Mouse (Mus musculus): ENCODE results near the gene Cspg5. TPM values are rescaled to one million over a fixed set of nuclear protein-coding genes. Genes with fewer than 3 reads are reported as not detected.

Cspg5 gene
- polyA plus RNA-seq (2016; fragmentation: Nextera tagmentation; extraction: Ambion mirVana) = 2.1 and 2.3 TPM in 2 replicates

- peaks cover 62% of the 10 kb centered on the region for H3K27me3 ChIP-seq (replicated peaks; ENCODE audit: low read depth, poor library complexity, severe bottlenecking)
- peaks cover 40% of the 10 kb centered on the region for H3K36me3 ChIP-seq (replicated peaks)
- no peaks in the 10 kb centered on the region for H3K9me3 ChIP-seq
- no peak within 1 kb of the TSS for H3K27ac ChIP-seq (replicated peaks)
- DNase-seq (ENCODE audit: low spot score) = no peak
- peak within 1 kb of the TSS; percentile 78 for H3K4me3 ChIP-seq
- WGBS = 91% methylated on average over 7 of the region's 7 CpGs
- peaks cover 22% of the 10 kb centered on the region for H3K4me1 ChIP-seq
Observed at GRCm38 (mm10) chr9:110243221-110243833, at the start of gene Cspg5. TSS of gene Cspg5 (plus strand) at chr9:110243783.

- 92% methylated on average over 2 of the region's 2 CpGs for WGBS
Observed at GRCm38 (mm10) chr9:110199870-110200269, 43.7 kb upstream of the Cspg5 start.

GRCm38 (mm10) chr9:110205526-110206404 lies 37.8 kb upstream of the Cspg5 start:
- Histone ChIP-seq H3K4me3 (peak overlapping the region; percentile 23; the same call in 1 of the 2 replicates), H3K9me3 (no peaks in the 10 kb centered on the region), H3K36me3 (replicated peaks) (peaks cover 100% of the 10 kb centered on the region), H3K27me3 (replicated peaks; ENCODE audit: low read depth, poor library complexity, severe bottlenecking) (no peaks in the 10 kb centered on the region), H3K4me1 (peaks cover 25% of the 10 kb centered on the region), H3K27ac (replicated peaks) (peak overlapping the region; percentile 82)
- DNase-seq (ENCODE audit: low spot score) = peak; percentile 78
- 25% methylated on average over 15 of the region's 15 CpGs for WGBS

More at GRCm38 (mm10) chr9:110199870-110200269, 43.7 kb upstream of the Cspg5 start:
- no peaks in the 10 kb centered on the region for H3K27me3 ChIP-seq (replicated peaks; ENCODE audit: low read depth, poor library complexity, severe bottlenecking)
- H3K27ac ChIP-seq (replicated peaks) = no peak overlapping the region
- DNase-seq (ENCODE audit: low spot score) = no peak
- peaks cover 100% of the 10 kb centered on the region for H3K36me3 ChIP-seq (replicated peaks)
- H3K9me3 ChIP-seq = no peaks in the 10 kb centered on the region
- no peak overlapping the region for H3K4me3 ChIP-seq
- H3K4me1 ChIP-seq = peaks cover 3% of the 10 kb centered on the region

DNA sequence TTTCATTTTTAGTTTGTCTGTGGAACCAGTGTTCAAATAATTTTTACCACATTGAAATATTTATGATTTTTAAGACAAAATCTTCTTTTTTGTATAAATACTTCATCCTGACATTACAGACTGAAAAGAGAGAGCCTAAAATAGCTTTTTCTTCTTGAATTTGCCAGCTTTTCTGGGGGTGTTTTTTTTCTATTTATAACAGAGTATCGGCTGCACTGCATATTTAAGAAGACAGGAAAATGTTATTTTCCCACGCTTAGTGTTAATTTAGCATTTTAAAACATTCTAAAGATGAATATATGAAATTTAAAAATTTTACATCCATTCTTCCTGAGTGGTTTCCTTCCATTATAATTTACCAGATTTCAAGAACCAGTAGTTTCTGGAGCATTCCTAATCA lies 37.1 kb upstream of the Cspg5 start:
- Histone ChIP-seq H3K36me3 (replicated peaks) (peaks cover 100% of the 10 kb centered on the region), H3K27ac (replicated peaks) (peak overlapping the region; percentile 82), H3K27me3 (replicated peaks; ENCODE audit: low read depth, poor library complexity, severe bottlenecking) (no peaks in the 10 kb centered on the region), H3K9me3 (no peaks in the 10 kb centered on the region), H3K4me1 (peaks cover 25% of the 10 kb centered on the region), H3K4me3 (no peak overlapping the region)
- no peak for DNase-seq (ENCODE audit: low spot score)
- WGBS = 56% methylated on average over 2 of the region's 2 CpGs

DNA sequence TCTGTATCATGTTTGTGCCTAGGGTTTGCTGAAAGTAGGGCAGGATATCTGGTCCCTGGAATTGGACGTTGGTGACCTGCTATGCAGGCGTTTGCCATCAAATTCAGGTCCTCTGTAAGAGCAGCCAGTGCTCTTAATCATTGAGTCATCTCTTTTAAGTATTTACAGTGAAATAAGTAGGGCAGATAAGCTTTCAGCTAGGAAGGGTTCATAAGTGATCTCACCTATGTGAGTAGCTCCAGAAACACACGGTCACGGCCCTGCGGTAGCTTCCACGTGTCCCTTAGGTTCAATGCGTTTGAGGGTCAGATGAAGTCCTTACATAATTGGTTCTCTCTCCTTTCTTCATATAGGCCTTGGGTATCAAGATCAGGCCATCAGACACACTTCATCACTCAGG lies 35.3 kb upstream of the Cspg5 start:
- 73% methylated on average over 7 of the region's 7 CpGs for WGBS
- Histone ChIP-seq H3K9me3 (no peaks in the 10 kb centered on the region), H3K4me3 (no peak overlapping the region), H3K27ac (replicated peaks) (no peak overlapping the region), H3K36me3 (replicated peaks) (peaks cover 100% of the 10 kb centered on the region), H3K27me3 (replicated peaks; ENCODE audit: low read depth, poor library complexity, severe bottlenecking) (no peaks in the 10 kb centered on the region), H3K4me1 (peaks cover 25% of the 10 kb centered on the region)
- no peak for DNase-seq (ENCODE audit: low spot score)

GRCm38 (mm10) chr9:110208967-110209366 lies 34.6 kb upstream of the Cspg5 start:
- Histone ChIP-seq H3K27ac (replicated peaks) (no peak overlapping the region), H3K36me3 (replicated peaks) (peaks cover 100% of the 10 kb centered on the region)
- DNase-seq (ENCODE audit: low spot score) = no peak

DNA sequence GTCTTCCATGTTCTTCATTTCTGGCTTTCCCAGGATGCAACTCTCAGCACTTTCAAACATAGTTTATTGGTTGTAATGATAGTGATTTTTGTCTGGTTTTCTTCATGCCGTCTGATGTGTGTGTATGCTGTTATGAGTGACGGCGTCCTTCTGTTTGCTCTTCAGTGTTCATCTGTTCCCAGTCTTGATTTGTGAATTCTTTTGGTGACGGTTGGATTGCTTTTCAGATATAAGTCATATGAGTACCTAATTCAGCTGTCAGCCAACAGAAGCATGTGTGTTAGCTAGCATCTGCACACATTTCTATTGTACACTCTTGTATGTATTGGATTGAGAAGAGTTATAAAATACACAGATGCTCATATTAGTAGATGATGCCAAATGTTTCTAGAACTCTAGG lies 19.3 kb upstream of the Cspg5 start:
- DNase-seq (ENCODE audit: low spot score) = no peak
- peaks cover 100% of the 10 kb centered on the region for H3K36me3 ChIP-seq (replicated peaks)
- H3K4me3 ChIP-seq = no peak overlapping the region
- no peak overlapping the region for H3K27ac ChIP-seq (replicated peaks)
- no peaks in the 10 kb centered on the region for H3K27me3 ChIP-seq (replicated peaks; ENCODE audit: low read depth, poor library complexity, severe bottlenecking)
- no peaks in the 10 kb centered on the region for H3K9me3 ChIP-seq
- H3K4me1 ChIP-seq = no peaks in the 10 kb centered on the region
- WGBS = 95% methylated on average over 4 of the region's 4 CpGs

More at GRCm38 (mm10) chr9:110208967-110209366, 34.6 kb upstream of the Cspg5 start:
- WGBS = 85% methylated on average over 3 of the region's 3 CpGs
- H3K9me3 ChIP-seq = no peaks in the 10 kb centered on the region
- no peaks in the 10 kb centered on the region for H3K27me3 ChIP-seq (replicated peaks; ENCODE audit: low read depth, poor library complexity, severe bottlenecking)
- H3K4me3 ChIP-seq = no peak overlapping the region
- H3K4me1 ChIP-seq = peaks cover 25% of the 10 kb centered on the region

- Histone ChIP-seq H3K4me1 (no peaks in the 10 kb centered on the region), H3K27ac (replicated peaks) (no peak overlapping the region), H3K27me3 (replicated peaks; ENCODE audit: low read depth, poor library complexity, severe bottlenecking) (no peaks in the 10 kb centered on the region), H3K36me3 (replicated peaks) (peaks cover 100% of the 10 kb centered on the region), H3K9me3 (no peaks in the 10 kb centered on the region), H3K4me3 (no peak overlapping the region)
- WGBS = 93% methylated on average over 4 of the region's 4 CpGs
- DNase-seq (ENCODE audit: low spot score) = no peak
Observed at GRCm38 (mm10) chr9:110226191-110226590, 17.4 kb upstream of the Cspg5 start.

GRCm38 (mm10) chr9:110228671-110229070 lies 14.9 kb upstream of the Cspg5 start:
- WGBS = 90% methylated on average over 6 of the region's 6 CpGs
- Histone ChIP-seq H3K4me1 (no peaks in the 10 kb centered on the region), H3K36me3 (replicated peaks) (peaks cover 100% of the 10 kb centered on the region), H3K27ac (replicated peaks) (no peak overlapping the region), H3K9me3 (no peaks in the 10 kb centered on the region), H3K27me3 (replicated peaks; ENCODE audit: low read depth, poor library complexity, severe bottlenecking) (no peaks in the 10 kb centered on the region), H3K4me3 (no peak overlapping the region)
- DNase-seq (ENCODE audit: low spot score) = no peak

GRCm38 (mm10) chr9:110229112-110229511 lies 14.5 kb upstream of the Cspg5 start:
- H3K27me3 ChIP-seq (replicated peaks; ENCODE audit: low read depth, poor library complexity, severe bottlenecking) = no peaks in the 10 kb centered on the region
- H3K4me1 ChIP-seq = no peaks in the 10 kb centered on the region
- H3K36me3 ChIP-seq (replicated peaks) = peaks cover 100% of the 10 kb centered on the region
- H3K4me3 ChIP-seq = no peak overlapping the region
- no peaks in the 10 kb centered on the region for H3K9me3 ChIP-seq
- no peak overlapping the region for H3K27ac ChIP-seq (replicated peaks)
- no peak for DNase-seq (ENCODE audit: low spot score)
- WGBS = 98% methylated on average over 1 of the region's 1 CpGs

DNA sequence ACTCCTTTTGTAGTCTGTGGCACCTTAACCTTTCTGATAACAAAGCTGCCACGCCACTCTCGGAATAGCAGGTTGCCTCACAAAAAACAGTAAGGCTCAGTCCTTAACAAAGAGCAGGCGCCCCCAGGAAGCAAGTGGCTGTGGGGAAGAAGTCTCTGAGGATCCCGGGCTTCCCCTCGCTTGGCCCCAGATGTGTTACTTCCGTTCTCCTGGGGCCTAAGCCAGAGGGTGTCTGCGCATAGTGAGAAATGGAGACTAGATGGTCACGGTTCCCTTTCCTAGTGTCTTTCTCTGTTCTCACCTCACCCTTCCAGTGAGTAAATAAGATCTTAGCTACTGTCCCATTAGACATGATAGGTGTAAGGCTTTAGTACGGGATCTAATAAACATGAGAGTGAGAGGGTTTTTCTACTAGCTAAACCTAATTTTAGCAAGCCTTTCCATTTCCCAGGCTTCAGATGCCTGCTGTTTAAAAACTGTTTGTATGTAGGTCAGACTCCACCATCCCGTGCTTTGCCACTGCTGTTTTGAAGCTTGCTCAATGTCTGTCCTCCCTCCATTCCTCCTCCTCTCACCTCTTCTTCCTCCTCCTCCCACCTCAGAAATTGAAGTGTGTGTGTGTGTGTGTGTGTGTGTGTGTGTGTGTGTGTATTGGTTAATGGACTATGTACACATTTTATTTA lies 13.9 kb upstream of the Cspg5 start:
- Histone ChIP-seq H3K4me3 (no peak overlapping the region), H3K27me3 (replicated peaks; ENCODE audit: low read depth, poor library complexity, severe bottlenecking) (no peaks in the 10 kb centered on the region), H3K36me3 (replicated peaks) (peaks cover 100% of the 10 kb centered on the region), H3K27ac (replicated peaks) (no peak overlapping the region), H3K4me1 (no peaks in the 10 kb centered on the region), H3K9me3 (no peaks in the 10 kb centered on the region)
- WGBS = 89% methylated on average over 10 of the region's 10 CpGs
- DNase-seq (ENCODE audit: low spot score) = no peak

DNA sequence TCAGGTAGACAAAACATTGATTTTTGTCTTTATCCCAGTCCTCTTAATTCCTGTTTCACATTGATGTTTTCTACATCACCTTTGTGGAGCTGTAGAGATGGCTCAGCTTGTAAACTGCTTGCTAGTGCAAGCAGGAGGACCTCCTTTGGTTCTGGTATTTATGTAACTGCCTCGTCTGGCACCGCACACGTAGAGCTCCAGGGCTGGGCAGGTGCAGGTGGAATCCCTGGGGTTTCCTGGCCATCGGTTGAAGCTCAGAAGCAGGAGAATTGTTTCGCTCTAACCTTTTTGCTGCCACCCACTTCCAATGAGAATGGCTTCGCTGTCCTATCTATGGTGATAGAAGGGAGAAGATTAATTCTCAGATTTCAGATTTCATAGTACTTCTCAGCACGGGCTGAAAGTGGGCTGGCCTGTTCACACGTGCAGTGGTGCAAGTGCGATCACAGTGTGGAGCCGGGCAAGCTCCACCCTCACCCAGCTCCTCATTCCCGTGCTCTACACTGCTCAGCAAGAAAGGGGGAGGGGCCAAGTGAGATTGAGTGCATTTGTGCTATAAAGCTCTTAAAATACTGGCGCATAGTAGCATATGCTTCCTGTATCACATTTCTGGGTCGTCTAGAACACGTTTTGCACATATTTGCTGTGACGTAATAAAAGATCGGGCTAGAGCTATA lies 13.1 kb upstream of the Cspg5 start:
- Histone ChIP-seq H3K4me1 (no peaks in the 10 kb centered on the region), H3K27me3 (replicated peaks; ENCODE audit: low read depth, poor library complexity, severe bottlenecking) (no peaks in the 10 kb centered on the region), H3K4me3 (no peak overlapping the region), H3K9me3 (no peaks in the 10 kb centered on the region), H3K36me3 (replicated peaks) (peaks cover 100% of the 10 kb centered on the region), H3K27ac (replicated peaks) (no peak overlapping the region)
- 93% methylated on average over 16 of the region's 16 CpGs for WGBS
- no peak for DNase-seq (ENCODE audit: low spot score)
